11 mouse cellular contexts compared by ENCODE assay signal in the genomic region with DNA sequence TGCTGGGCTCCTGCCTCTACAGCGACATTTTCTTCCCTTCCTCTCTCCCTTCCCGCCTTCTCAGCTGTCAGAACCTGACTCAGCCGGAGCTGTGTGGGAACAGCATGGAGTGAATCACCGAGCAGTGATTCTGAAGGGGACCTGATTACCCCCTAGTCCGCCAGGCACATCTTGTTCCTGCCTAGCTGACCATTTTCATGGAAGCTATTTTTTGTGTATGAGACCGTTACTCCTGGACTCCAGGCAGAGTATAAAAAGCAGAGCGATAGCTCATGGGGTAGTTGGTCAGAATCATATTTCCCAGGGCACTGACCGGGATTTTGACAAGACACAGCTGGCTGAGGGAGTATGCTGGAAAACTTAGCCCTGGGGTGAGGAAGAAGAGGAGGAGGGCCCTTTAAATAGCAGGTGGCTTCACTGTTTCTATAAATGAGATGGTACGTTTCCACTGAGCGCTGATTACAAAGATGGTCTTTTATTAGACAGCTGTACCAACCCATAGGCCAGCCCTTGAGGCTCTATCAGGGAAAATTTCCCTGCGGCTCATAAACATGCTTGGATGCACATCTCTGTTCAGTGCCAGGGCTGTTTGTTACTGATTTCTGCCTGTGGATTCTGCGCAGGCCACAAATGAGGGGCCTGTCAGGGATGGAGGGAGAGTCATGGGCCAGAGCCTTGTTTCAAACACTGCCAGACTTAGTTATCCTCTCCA.
DNase-seq lines count a peak whose midpoint lies in the region; ATAC-seq and TF ChIP-seq lines count a peak whose summit lies in the region.
"Had no signal": no experiment of that assay in that cellular context is flagged by ENCODE, and none has a peak within 500 bp of the region (broad histone marks: within the 10 kb centered on the region; RNA-seq: fewer than 3 reads in every experiment).

No protein-coding gene starts in this region.

- ATAC-seq in hindbrain, embryonic 14.5 days (ENCODE audit: low FRiP score): 0 out of 2 replicates have a peak, but pooled peaks have one; percentile 27
- ATAC-seq in hindbrain, embryonic 11.5 days (ENCODE audit: low FRiP score): no peak
- ATAC-seq in neural tube, embryonic 12.5 days (ENCODE audit: low FRiP score, low read depth): peak; percentile 66; the same call in 1 of the 2 replicates
- peak; percentile 77 for ATAC-seq in heart, postnatal 0 days (ENCODE audit: insufficient read depth, low read depth)

- H3K27me3 ChIP-seq in hindbrain, embryonic 14.5 days (ENCODE audit: control insufficient read depth, insufficient read depth, low read length): no peaks in the 10 kb centered on the region
- no peaks in the 10 kb centered on the region for H3K27me3 ChIP-seq in hindbrain, embryonic 11.5 days (ENCODE audit: control insufficient read depth, insufficient read depth, low read length)
- no peaks in the 10 kb centered on the region for H3K27me3 ChIP-seq in neural tube, embryonic 12.5 days (replicated peaks)
- no peaks in the 10 kb centered on the region for H3K27me3 ChIP-seq in heart, postnatal 0 days (ENCODE audit: control insufficient read depth, insufficient read depth, low read length)
- H3K27me3 ChIP-seq: lung, embryonic 15.5 days had no signal

- no peak overlapping the region for H3K4me3 ChIP-seq in hindbrain, embryonic 14.5 days (replicated peaks; ENCODE audit: low read length)
- H3K4me3 ChIP-seq in hindbrain, embryonic 11.5 days (ENCODE audit: low read depth, low read length): no peak overlapping the region
- H3K4me3 ChIP-seq in neural tube, embryonic 12.5 days: no peak overlapping the region
- no peak overlapping the region for H3K4me3 ChIP-seq in heart, postnatal 0 days (ENCODE audit: low read depth, low read length)
- H3K4me3 ChIP-seq: lung, embryonic 15.5 days had no signal

- no peaks in the 10 kb centered on the region for H3K9me3 ChIP-seq in hindbrain, embryonic 14.5 days (ENCODE audit: control insufficient read depth, low read length)
- no peaks in the 10 kb centered on the region for H3K9me3 ChIP-seq in hindbrain, embryonic 11.5 days (ENCODE audit: control insufficient read depth, low read length)
- H3K9me3 ChIP-seq in neural tube, embryonic 12.5 days: no peaks in the 10 kb centered on the region
- H3K9me3 ChIP-seq in heart, postnatal 0 days (replicated peaks; ENCODE audit: control insufficient read depth, low read length): no peaks in the 10 kb centered on the region
- H3K9me3 ChIP-seq: G1E; lung, embryonic 15.5 days had no signal

- no peaks in the 10 kb centered on the region for H3K36me3 ChIP-seq in hindbrain, embryonic 14.5 days (replicated peaks; ENCODE audit: control insufficient read depth, insufficient read depth)
- H3K36me3 ChIP-seq in hindbrain, embryonic 11.5 days (ENCODE audit: control insufficient read depth, insufficient read depth, low read length): no peaks in the 10 kb centered on the region
- H3K36me3 ChIP-seq in neural tube, embryonic 12.5 days: no peaks in the 10 kb centered on the region
- H3K36me3 ChIP-seq in heart, postnatal 0 days (replicated peaks; ENCODE audit: control insufficient read depth, insufficient read depth, low read length): no peaks in the 10 kb centered on the region
- H3K36me3 ChIP-seq: G1E; lung, embryonic 15.5 days had no signal

- TF ChIP-seq EP300 in heart, postnatal 0 days (IDR thresholded peaks at IDR 0.05; ENCODE audit: low read depth): no peak

- WGBS in hindbrain, embryonic 14.5 days: 69% methylated on average over 12 of the region's 12 CpGs
- WGBS in hindbrain, embryonic 11.5 days: 79% methylated on average over 12 of the region's 12 CpGs
- 67% methylated on average over 12 of the region's 12 CpGs for WGBS in neural tube, embryonic 12.5 days
- WGBS in heart, postnatal 0 days: 45% methylated on average over 12 of the region's 12 CpGs

- peaks cover 4% of the 10 kb centered on the region; the same call in 1 of the 2 replicates for H3K4me1 ChIP-seq in hindbrain, embryonic 14.5 days (replicated peaks; ENCODE audit: control insufficient read depth, insufficient read depth, low read length)
- no peaks in the 10 kb centered on the region for H3K4me1 ChIP-seq in hindbrain, embryonic 11.5 days (replicated peaks; ENCODE audit: control insufficient read depth, insufficient read depth, low read length)
- H3K4me1 ChIP-seq in neural tube, embryonic 12.5 days: no peaks in the 10 kb centered on the region
- H3K4me1 ChIP-seq in heart, postnatal 0 days (ENCODE audit: control insufficient read depth, insufficient read depth): peaks cover 7% of the 10 kb centered on the region
- H3K4me1 ChIP-seq: lung, embryonic 15.5 days had no signal

- DNase-seq in hindbrain, embryonic 14.5 days (ENCODE audit: low spot score): peak; percentile 34
- DNase-seq in hindbrain, embryonic 11.5 days (ENCODE audit: low spot score): no peak
- DNase-seq in neural tube, embryonic 10.5 days (ENCODE audit: extremely low spot score, low spot score): no peak
- DNase-seq in heart, postnatal 0 days (ENCODE audit: low spot score): no peak
- DNase-seq in right cerebral cortex, postnatal 25 days: peak; percentile 68
- no peak for DNase-seq in urinary bladder, postnatal 4 days (ENCODE audit: low spot score in 2 of 2)
- no peak for DNase-seq in cerebellum, adult 18-20 months
- DNase-seq: kidney, adult 8-10 months had no signal

- TF ChIP-seq CTCF in heart, postnatal 0 days (IDR thresholded peaks at IDR 0.05; ENCODE audit: low read depth): no peak

- H3K27ac ChIP-seq in hindbrain, embryonic 14.5 days: no peak overlapping the region
- no peak overlapping the region for H3K27ac ChIP-seq in hindbrain, embryonic 11.5 days (ENCODE audit: low read depth, low read length)
- no peak overlapping the region for H3K27ac ChIP-seq in neural tube, embryonic 12.5 days
- peak overlapping the region; percentile 47 for H3K27ac ChIP-seq in heart, postnatal 0 days (ENCODE audit: low read depth)
- H3K27ac ChIP-seq: lung, embryonic 15.5 days had no signal

- no peak overlapping the region for H3K4me2 ChIP-seq in hindbrain, embryonic 14.5 days (replicated peaks)
- H3K4me2 ChIP-seq in hindbrain, embryonic 11.5 days (replicated peaks; ENCODE audit: low read depth, low read length): no peak overlapping the region
- no peak overlapping the region for H3K4me2 ChIP-seq in neural tube, embryonic 12.5 days (replicated peaks)
- no peak overlapping the region for H3K4me2 ChIP-seq in heart, postnatal 0 days (ENCODE audit: low read depth, low read length)
- H3K4me2 ChIP-seq: lung, embryonic 15.5 days had no signal

- H3K9ac ChIP-seq in hindbrain, embryonic 14.5 days: no peak overlapping the region
- H3K9ac ChIP-seq in hindbrain, embryonic 11.5 days (ENCODE audit: low read depth, low read length): no peak overlapping the region
- H3K9ac ChIP-seq in neural tube, embryonic 12.5 days: no peak overlapping the region
- no peak overlapping the region for H3K9ac ChIP-seq in heart, postnatal 0 days (replicated peaks; ENCODE audit: low read depth, low read length)
- H3K9ac ChIP-seq: lung, embryonic 15.5 days had no signal

Comparison
In these comparisons a context has a peak if more than half of its experiments do, and no peak if none do; other contexts are left out.
1. DNase-seq: peak in hindbrain, embryonic 14.5 days (single experiment) and right cerebral cortex, postnatal 25 days (single experiment); none in hindbrain, embryonic 11.5 days (single experiment), neural tube, embryonic 10.5 days (single experiment), heart, postnatal 0 days (single experiment), urinary bladder, postnatal 4 days (0 of 2) and cerebellum, adult 18-20 months (0 of 2).